Mouse (Mus musculus): ENCODE measurements at regions not wholly inside any gene's neighbourhood (a gene's known extent, or its start where the extent isn't known, plus 50 kb on each side); places are given as distances from the start of the nearest gene placed in this dataset.

- no peak for DNase-seq (ENCODE audit: low spot score in 2 of 2)
- intact Hi-C loops (cut with DNase I): no loop called here
Measured at GRCm38 (mm10) chr14:76287768-76288167, 127.0 kb upstream of the Tsc22d1 start.

GRCm38 (mm10) chr14:76290401-76291018 is 124.3 kb upstream of the Tsc22d1 start:
- intact Hi-C loops (cut with DNase I): no loop called here
- no peak for DNase-seq (ENCODE audit: low spot score in 2 of 2)

DNA sequence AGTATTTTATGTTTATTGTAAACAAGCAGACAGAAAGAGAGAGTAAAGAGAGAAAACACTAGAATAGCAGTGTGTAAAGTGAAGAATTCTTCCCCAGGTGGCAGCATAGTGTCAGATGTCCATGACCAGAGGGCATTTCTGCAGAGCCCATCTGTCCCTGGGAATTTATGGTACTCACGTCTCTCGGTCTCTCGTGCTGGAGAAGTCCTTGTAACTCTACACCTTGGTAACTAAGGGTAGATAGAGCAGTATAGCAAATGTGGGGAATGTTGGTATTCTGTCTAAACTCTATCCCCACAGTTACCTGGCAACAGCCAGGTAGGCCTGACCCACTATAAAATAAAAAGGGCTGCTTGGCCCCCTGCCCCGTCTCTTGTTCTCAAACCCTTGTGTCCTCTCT is 122.5 kb upstream of the Tsc22d1 start:
- no peak for DNase-seq (ENCODE audit: low spot score in 2 of 2)
- intact Hi-C loops (cut with DNase I): no loop called here

DNA sequence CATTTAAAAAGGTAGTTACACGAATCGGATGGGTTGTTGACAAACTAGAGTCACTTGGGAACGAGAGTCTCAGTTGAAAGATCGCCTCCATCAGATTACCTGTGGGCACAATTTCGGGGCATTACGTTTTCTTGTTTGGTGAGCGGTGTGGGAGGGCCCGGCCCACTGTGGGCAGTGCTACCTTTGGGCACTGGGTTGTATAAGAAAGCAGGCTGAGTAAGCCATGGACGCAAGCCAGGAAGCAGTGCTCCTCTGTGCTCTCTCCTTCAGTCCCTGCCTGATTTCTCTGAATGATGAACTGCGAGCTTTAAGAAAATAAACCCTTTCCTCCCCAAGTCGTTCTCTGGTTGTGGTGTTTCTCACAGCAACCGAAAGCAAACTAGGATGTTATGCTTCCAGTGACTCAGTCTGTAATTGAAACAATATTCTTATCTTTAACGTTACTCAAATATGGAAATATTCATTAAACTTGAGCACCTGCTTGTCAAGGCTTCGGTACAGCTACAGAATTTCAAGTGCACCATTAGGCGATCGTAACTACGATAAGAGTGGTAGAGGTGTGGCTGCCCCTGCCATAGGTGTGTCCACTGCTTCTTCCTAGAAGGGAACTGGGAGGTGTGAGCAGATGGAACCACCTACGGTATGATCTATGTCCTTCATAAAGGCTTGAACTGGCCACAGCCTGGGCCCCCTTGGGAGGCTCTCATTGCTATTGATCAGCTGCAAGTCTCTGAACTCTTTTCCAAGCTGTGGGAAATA is 119.2 kb upstream of the Tsc22d1 start:
- intact Hi-C loops (cut with DNase I): no loop called here
- DNase-seq (ENCODE audit: low spot score in 2 of 2): no peak

DNA sequence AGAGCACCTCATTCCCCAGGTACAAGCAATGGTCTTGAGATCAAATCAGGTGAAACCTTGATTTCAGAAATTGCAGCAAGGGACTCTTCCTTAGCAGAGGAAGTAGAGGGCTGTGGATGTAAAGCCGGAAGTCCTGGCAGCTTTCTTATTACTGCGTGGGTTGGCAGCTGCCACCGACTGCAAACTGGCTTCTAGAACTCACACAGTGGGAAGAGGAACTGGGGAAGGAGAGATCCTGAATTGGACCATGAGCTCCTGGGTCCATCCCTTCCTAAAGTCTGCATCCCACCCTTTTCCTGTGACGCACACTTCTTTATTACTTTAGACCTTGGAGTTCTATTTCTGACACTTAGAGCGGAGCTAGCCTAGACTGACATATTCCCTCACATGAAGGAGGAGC is 116.9 kb upstream of the Tsc22d1 start:
- intact Hi-C loops (cut with DNase I): no loop called here

GRCm38 (mm10) chr14:76302322-76302991 is 112.3 kb upstream of the Tsc22d1 start:
- no peak for DNase-seq (ENCODE audit: low spot score in 2 of 2)
- intact Hi-C loops (cut with DNase I): no loop called here

More for the DNA sequence above, 116.9 kb upstream of the Tsc22d1 start:
- DNase-seq (ENCODE audit: low spot score in 2 of 2): no peak

GRCm38 (mm10) chr14:76307603-76308002 is 107.2 kb upstream of the Tsc22d1 start:
- intact Hi-C loops (cut with DNase I): no loop called here
- DNase-seq (ENCODE audit: low spot score in 2 of 2): no peak

DNA sequence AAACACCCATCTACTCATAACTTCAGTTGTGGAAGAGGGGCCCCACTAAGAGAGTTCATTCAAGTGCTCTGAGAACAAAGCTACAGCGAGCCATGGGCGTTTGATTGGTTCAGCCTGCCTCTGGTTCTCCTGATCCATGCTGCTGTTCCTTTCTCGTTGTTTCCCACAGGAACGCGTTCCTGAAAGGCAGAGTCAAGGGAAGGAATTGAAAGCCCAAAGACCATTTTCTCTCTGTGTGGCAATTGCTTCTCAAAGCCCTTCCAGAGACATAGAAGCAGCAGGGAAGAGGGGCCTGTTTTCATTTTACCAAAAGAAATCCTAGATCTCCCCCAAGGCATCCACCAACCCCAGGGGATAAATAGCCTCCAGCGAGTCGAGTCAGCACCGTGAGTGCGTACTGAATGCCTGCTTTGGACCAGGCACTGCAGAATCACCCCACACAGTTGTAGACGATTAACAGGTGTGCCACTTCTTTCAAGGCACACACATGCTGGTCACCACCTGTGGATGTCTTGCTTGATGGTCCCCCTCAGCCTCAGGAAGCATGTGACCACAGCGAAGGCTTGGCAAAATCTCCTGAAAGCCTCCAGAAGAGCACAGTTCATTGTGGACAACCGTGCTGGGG is 106.5 kb upstream of the Tsc22d1 start:
- DNase-seq (ENCODE audit: low spot score in 2 of 2): no peak
- intact Hi-C loops (cut with DNase I): no loop called here

- no peak for DNase-seq (ENCODE audit: low spot score in 2 of 2)
- intact Hi-C loops (cut with DNase I): no loop called here
Measured at GRCm38 (mm10) chr14:76309606-76310005, 105.2 kb upstream of the Tsc22d1 start.

- peak; percentile 52 to 55 for DNase-seq (ENCODE audit: low spot score in 2 of 2)
- intact Hi-C loops (cut with DNase I): no loop called here
Measured at GRCm38 (mm10) chr14:76310278-76310677, 104.5 kb upstream of the Tsc22d1 start.

- intact Hi-C loops (cut with DNase I): no loop called here
- DNase-seq (ENCODE audit: low spot score in 2 of 2): no peak
Measured at GRCm38 (mm10) chr14:76313424-76314190, 101.2 kb upstream of the Tsc22d1 start.

DNA sequence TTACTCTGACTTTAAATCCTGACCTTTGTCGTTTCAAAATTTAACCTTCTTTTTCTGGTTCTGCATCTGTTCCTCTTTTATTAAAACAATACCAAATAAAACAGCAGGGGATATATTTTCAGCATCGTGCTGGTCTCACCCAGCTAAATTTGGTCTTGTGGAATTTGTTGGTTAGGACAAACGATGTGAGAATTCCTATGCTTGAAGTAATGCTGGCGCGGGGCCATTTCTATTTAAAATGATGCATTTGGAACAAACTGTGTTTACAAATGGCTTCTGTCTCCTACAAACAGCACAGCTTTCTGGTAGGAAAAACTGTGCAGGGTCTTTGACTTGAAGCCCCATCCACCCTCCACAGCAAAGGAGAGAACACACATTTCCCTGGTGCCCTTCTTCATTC is 96.3 kb upstream of the Tsc22d1 start:
- no peak for DNase-seq (ENCODE audit: low spot score in 2 of 2)
- intact Hi-C loops (cut with DNase I): no loop called here

DNA sequence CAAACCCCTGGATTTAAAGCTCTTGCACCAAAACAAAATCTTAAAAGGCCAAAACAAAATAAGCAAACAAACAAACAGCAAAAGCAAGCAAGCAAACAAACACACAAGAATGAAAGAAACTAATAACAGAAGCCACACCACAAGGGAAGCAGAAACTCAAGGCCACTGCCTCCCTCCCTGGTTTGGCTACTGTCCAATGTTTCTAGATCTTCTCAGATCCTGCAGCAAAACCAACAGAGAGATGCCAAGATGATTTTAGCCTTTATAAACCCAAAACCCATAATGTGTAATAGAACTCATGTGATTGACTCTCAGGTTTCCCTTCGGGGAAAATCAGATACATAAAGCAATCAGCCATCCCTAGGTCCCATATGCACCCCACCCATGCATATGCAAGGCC is 90.5 kb upstream of the Tsc22d1 start:
- intact Hi-C loops (cut with DNase I): no loop called here

GRCm38 (mm10) chr14:76329983-76330382 is 84.8 kb upstream of the Tsc22d1 start:
- intact Hi-C loops (cut with DNase I): no loop called here

More for the DNA sequence above, 90.5 kb upstream of the Tsc22d1 start:
- DNase-seq (ENCODE audit: low spot score in 2 of 2): no peak

GRCm38 (mm10) chr14:76331497-76332335 is 83.0 kb upstream of the Tsc22d1 start:
- intact Hi-C loops (cut with DNase I): no loop called here
- no peak for DNase-seq (ENCODE audit: low spot score in 2 of 2)

More at GRCm38 (mm10) chr14:76329983-76330382, 84.8 kb upstream of the Tsc22d1 start:
- DNase-seq (ENCODE audit: low spot score in 2 of 2): no peak

- intact Hi-C loops (cut with DNase I): no loop called here
- DNase-seq (ENCODE audit: low spot score in 2 of 2): no peak
Measured at GRCm38 (mm10) chr14:76332336-76332703, 82.4 kb upstream of the Tsc22d1 start.

GRCm38 (mm10) chr14:76340789-76341188 is 74.0 kb upstream of the Tsc22d1 start:
- intact Hi-C loops (cut with DNase I): no loop called here
- no peak for DNase-seq (ENCODE audit: low spot score in 2 of 2)

DNA sequence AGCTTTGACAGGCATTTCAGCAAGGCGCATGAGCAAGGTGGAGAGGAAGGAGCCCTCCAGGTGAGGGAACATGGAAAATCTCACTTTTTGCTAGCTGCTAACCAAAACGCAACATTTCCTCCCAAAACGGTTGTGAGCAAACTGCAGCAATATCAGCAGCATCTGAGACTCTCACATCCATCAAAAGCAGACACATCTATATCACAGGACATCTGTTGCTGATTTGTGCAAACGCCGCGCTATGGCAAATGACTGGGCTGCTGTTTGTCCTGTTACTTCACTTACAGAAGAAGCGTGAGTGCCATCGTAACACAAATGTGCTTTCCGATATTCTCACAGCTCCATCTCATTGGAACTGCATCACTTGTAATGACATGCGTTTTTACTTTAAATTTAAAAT is 73.5 kb upstream of the Tsc22d1 start:
- no peak for DNase-seq (ENCODE audit: low spot score in 2 of 2)
- intact Hi-C loops (cut with DNase I): no loop called here

DNA sequence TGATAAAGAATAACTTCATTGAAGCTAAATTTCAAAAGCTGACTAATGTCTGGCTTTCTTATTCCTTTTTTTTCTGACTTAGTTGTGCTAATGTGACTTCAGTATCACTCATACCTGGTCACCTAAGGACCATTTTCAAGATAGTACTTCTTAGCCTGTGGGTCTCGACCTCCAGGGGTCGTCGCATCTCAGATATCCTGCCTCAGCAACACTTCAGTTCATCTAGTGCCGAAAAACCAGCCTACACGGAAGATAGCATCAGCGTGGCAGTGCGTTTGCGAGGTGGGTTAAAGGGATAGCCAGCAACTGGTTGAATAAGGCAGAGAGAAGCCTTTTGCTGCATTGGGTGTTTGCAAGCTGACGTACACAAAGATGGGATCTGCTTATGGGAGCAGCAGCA is 62.9 kb upstream of the Tsc22d1 start:
- intact Hi-C loops (cut with DNase I): no loop called here
- DNase-seq (ENCODE audit: low spot score in 2 of 2): no peak

All from left cerebral cortex, postnatal 36 days (tissue).